Mouse (Mus musculus) megakaryocyte, embryonic 14.5 days (primary cell): Measurements from ENCODE around the gene 2210017I01Rik.

Source experiments
- FLI1 ChIP-seq: IDR thresholded peaks from 2 replicates; pipeline ENCODE4 v1.6.1; 2012; ENCODE audit warnings: low read length, inconsistent platforms, mixed read lengths
- GATA1 ChIP-seq: IDR thresholded peaks from 3 replicates; pipeline ENCODE4 v1.6.1; 2012; ENCODE audit warnings: mixed read lengths, low read length, inconsistent platforms, borderline replicate concordance

DNA sequence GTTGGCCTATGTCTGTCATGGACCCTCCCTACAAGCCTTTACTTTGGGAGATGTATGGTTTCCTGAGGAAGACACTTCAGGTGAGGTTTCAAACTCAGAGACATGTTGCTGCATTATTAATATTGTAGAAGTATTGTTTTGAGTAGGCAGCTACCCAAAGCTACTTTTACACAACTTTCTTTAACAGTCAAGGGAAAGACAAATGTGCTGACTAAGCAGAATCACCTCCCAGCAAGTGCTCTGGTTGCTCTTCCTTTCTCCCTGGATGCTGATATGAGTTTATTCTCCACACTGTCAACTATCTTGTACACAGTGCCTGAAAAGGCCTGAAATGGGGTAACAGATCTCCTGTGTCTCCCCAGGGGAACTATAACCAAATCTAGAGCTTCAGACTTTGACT, 7.3 kb downstream of the 2210017I01Rik start:
- TF ChIP-seq GATA1 (no peak), FLI1 (no peak)
